Mouse (Mus musculus) C2C12 (cell line): ENCODE results near the gene Nkain4.
A peak's percentile ranks its signal among the peaks of the same experiment; 100 is the strongest.

Experiments used
- CEBPB ChIP-seq: IDR thresholded peaks from one replicate; pipeline ENCODE4 v1.6.1; 2011; ENCODE audit warnings: low read depth, mild to moderate bottlenecking, control low read depth, moderate library complexity
- CTCF ChIP-seq: IDR thresholded peaks from one replicate; pipeline ENCODE4 v1.5.1; 2011; ENCODE audit not compliant: control insufficient read depth, insufficient read depth, insufficient read length
- FOSL1 ChIP-seq: IDR thresholded peaks from one replicate; pipeline ENCODE4 v1.8.0; 2011; ENCODE audit warnings: mild to moderate bottlenecking, low read length; ENCODE audit not compliant: poor library complexity, insufficient read depth, severe bottlenecking
- MAX ChIP-seq: IDR thresholded peaks from one replicate; pipeline ENCODE4 v1.6.1; 2011; ENCODE audit warnings: mild to moderate bottlenecking, control low read depth
- MYOD1 ChIP-seq: IDR thresholded peaks from one replicate; pipeline ENCODE4 v1.6.1; 2011; ENCODE audit warnings: low read depth; ENCODE audit not compliant: control insufficient read depth, insufficient read length
- MYOG ChIP-seq: IDR thresholded peaks from one replicate; pipeline ENCODE4 v1.6.1; 2011; ENCODE audit not compliant: control insufficient read depth, insufficient read length; ENCODE audit errors: extremely low read depth
- USF1 ChIP-seq: IDR thresholded peaks from one replicate; pipeline ENCODE4 v1.6.1; 2011; ENCODE audit warnings: low read depth, mild to moderate bottlenecking, control low read depth, moderate library complexity

- TF ChIP-seq CEBPB (no peak), CTCF (no peak), USF1 (peak; percentile 90), MAX (no peak), MYOG (no peak), MYOD1 (no peak), FOSL1 (no peak)
Measured at GRCm38 (mm10) chr2:180920810-180921400, 33.6 kb downstream of the Nkain4 start, which contains the start of gene Ythdf1.
